Mouse (Mus musculus) thymus, adult 18-20 months (tissue): ENCODE measurements around the gene Megf8.
A peak's percentile ranks its signal among the peaks of the same experiment; 100 is the strongest.

Experiments used
- DNase-seq, 2 experiments: peaks; one replicate each; pipeline ENCODE4 v3.0.0; 2022; ENCODE audit warnings: mixed read lengths in 2 of 2

Gene Megf8

DNA sequence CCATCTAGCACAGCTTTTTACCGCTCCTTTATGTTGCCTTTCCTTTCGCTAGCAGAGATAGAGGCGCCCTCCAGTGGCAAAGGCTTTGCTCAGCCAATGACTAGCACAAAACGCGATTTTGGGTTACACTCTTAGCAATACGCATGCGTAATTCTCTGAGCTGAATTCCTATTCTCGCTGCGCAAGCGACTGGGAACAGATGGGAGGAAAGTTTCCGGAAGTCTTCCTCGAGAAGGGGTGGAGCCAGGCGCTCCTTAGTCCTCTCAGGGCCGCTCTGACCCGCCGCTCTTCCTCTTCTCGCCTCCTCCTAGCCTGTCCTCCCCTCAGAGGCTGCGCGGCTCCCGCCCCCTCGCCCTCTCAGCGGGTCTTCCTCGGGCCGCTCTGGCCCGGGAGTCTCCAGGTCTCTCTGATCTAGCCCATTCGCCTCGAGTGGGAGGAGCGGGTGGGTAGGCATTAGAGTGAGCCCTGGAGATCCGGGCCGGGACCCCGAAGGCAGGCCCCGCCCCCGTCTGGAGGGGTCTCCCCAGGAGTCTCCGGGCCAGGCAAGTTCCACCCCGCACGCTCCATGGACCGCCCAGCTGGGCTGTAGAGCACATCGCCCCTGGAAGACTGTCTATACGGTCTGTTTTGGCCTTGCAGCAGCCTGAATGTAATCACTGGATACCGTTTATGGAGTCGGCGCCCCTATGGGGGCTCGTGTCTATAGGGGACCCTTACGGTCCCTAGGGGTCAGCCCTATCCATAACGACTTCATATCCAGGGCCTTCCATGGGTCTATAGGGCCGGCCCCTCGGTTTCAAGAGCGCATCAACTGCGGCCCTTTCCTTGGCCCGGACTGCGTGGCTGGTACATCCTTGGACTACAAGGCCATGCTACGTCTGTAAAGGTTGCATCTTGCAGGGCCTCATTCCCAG lies at the start of gene Megf8:
Gene Megf8, plus strand, starts transcription at position 633 of the 914 bp plus-strand sequence.
- peak; percentile 77 to 87 for DNase-seq

DNA sequence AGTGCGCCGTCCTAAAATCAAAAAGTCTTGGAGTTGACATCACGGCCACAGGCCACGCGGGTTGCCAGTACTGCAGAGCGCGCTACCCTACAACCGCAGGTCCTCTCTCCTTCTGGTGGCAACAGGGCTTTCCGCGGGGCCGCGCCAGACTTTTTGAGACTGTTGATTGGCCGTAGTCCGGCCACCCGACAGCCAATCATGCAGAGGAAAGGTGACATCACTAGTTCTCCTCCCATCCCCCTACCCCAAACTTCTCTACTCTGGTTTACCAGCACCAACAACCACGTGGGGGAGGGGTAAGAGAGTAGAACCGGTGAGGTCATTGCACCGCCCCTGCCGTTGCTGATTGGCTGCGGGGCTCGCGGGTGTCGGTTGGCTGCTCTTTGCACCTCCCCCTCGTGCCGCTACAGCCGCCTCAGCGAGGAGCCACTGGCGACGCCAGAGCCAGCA lies 49.6 kb upstream of the Megf8 start, which contains the start of gene Cic:
Gene Cic, plus strand, starts transcription at position 404 of the 450 bp plus-strand sequence.
- peak; percentile 96 to 99 for DNase-seq

DNA sequence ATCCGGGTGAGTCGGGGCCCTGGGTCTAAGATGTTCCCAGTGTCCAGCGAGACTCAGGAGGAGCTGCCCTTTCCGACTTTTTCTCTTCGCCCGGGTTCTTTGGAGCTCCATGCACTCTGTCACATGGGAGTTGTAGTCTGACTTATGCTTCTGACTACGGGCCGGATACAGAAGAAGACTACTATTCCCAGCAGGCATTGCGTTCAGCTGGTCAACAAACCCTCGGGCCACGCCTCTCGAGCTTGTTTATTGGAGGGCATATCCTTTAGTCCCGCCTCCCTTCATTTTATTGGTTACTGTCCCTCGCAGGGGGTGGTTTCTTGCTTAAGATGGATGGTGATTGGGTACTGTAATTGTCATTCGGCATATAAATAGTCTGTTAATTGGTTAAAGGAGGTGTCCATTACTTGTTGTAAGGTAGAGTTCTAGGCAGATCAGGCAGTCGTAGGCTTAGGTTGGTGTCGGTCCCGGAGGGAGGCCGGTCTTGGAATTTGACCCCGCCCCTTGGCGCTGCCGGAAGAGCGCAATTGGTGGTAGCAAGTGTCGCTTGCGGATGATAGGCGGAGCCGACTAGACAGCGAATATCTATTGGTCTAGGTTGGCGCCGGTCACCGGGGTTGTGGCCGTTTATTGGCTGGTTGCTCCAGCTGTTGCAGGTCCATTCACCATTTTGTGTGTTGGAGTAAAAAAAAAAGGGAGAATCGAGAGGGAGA lies 49.1 kb upstream of the Megf8 start:
- DNase-seq = peak; percentile 99 to 100

DNA sequence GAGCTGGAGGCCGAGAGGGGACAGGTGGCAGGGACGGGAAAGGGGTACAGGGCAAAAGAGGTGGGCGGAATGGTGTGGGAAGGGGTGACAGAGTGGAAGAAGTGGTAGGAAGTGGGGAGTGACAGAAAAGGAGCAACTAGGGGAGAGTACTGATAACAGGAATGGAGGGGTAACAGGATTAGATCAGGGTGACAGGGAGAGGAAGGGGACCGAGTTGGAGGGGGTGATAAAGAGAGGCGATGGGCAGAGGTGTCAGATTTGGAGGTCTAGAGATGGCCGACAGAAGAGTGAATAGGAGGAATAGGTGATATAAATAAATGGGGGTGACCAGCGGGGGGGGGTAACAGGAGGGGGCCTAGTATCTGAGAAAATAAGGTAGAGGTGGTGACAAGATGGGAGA lies 48.4 kb upstream of the Megf8 start:
- DNase-seq = no peak

DNA sequence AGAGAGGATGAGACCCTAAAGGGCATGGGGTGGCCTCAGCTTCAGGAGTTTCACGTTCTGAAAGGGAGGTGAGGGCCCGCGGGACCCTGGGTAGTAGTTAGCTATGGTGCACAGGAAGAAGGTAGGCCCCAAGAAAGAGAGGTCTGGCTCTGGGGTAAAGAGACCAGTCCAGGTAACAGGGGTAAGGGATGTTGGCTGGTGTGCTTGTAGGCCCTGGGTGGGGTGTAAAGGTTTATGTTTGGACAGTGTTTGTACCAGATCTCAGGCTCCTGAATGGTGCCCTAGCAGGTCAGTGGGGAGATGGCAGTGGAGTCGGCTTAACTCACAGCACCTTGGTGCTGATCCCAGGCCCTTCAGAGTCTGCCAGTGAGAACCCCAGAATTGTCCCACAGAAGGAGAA lies 47.9 kb upstream of the Megf8 start:
- DNase-seq = peak in 1 of 2 experiments; percentile 39

DNA sequence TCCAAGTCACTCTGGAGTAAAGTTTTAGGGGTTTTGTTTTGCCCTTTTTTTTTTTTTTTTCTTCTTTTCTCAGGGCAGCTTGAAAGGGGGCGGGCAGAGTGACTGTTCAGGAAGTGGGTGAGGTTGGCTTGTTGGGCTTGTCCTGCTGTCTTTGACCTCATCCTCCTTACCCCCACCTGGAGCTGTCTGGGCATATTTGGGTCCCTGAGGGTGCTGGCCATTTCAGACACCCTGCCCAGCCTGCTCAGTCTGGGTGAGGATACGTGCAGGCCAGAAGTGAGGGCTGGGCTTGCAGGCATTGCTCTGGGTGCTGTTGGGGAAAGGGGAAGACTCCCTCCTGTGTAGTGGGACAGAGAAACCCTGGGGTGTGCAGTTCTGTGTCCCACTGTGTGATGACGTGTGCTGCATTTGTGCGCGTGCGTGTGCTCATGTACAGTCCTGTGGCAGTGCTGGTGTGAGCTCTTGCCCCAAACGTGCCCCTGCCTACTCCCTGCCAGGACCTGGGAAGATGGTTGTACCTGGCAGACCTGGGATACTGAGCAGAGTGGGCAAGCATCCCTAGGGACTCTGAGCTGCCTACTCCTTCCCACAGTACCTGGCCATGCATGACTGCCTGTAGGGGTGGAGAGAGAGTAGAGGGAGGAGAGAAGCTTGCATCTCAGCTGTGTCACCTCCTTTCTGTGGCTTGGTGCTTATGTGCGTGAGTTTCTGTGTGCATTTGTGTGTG lies 47.3 kb upstream of the Megf8 start:
- DNase-seq = peak in 1 of 2 experiments; percentile 49

DNA sequence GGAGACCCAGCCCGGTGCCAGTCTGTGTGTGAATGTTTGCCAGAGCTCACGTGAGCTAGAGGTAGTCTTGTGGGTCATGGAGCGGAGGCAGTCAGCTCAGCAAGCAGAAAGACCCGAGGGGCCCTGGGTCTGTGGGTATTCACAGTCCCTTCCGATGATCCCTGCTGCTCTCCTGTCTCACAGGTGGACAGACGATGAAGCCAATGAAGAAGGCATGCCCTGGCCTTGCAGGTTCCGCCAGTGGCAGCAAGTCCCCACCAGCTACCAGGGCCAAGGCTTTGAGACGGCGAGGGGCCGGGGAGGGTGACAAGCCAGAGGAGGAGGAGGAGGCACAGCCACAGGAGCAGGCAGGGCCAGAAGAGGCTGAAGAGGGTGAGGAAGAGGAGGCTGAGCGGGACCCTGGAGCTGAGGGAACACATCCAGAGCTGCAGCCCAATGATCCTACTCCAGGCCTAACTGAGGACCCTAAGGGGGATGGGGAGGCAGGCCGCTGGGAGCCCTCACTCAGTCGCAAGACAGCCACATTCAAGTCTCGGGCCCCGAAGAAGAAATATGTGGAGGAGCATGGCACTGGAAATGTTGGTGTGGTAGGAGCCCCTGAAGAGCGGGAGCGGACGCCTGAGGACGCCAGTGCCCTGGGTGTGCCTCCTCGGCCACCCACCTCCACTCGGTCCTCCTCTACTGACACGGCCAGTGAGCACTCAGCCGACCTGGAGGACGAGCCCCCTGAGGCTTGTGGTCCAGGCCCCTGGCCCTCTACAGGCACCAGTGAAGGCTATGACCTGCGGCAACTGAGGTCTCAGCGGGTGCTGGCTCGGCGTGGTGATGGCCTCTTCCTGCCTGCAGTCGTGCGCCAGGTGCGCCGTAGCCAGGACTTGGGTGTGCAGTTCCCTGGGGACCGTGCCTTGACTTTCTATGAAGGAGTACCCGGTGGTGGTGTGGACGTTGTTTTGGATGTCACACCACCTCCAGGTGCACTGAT lies 46.0 kb upstream of the Megf8 start:
- peak in 1 of 2 experiments; percentile 16 for DNase-seq

DNA sequence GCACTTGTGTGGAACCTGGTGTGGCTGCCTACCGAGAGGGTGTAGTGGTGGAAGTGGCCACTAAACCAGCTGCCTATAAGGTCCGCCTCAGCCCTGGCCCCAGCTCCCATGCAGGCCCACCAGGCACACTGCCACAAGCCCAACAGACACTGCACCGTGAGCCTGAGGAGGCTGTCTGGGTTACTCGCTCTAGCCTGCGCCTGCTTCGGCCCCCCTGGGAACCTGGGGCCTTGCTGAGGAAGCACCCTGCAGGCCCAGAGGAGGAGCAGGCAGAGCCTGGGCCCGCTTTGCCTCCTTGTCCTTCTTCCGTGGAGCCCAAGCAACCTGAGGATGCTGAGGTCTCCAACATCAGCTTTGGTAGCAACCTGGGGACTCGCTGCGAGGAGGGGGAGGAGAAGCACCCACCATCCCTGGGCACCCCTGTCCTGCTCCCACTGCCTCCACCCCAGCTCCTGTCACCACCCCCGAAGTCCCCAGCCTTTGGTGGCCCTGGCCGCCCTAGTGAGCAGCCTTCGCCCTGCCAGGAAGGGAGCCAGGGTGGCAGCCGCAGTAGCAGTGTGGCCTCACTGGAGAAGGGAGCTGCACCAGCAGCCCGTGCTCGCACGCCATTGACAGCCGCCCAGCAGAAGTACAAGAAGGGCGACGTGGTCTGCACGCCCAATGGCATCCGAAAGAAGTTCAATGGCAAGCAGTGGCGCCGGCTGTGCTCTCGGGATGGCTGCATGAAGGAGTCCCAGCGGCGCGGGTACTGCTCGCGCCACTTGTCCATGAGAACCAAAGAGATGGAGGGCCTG lies 45.1 kb upstream of the Megf8 start:
- DNase-seq = peak in 1 of 2 experiments; percentile 18

DNA sequence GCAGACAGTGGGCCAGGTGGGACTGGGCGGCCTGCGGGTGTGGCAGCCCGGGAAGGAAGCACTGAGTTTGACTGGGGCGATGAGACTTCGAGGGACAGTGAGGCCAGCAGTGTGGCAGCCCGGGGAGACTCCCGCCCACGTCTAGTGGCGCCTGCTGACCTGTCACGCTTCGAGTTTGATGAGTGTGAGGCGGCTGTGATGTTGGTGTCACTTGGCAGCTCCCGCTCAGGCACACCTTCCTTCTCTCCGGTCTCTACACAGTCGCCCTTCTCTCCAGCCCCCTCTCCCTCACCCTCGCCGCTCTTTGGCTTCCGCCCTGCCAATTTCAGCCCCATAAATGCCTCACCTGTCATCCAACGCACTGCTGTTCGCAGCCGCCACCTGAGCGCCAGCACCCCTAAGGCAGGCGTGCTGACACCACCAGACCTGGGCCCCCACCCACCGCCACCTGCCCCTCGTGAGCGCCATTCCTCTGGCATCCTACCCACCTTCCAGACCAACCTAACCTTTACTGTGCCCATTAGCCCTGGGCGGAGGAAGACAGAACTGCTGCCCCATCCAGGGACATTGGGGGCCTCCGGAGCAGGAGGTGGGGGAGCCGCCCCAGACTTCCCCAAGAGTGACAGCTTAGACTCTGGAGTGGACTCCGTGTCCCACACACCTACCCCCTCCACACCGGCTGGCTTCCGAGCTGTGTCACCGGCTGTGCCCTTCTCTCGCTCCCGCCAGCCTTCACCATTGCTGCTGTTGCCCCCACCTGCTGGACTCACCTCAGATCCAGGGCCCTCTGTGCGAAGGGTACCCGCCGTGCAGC lies 44.3 kb upstream of the Megf8 start:
- peak in 1 of 2 experiments; percentile 16 for DNase-seq

DNA sequence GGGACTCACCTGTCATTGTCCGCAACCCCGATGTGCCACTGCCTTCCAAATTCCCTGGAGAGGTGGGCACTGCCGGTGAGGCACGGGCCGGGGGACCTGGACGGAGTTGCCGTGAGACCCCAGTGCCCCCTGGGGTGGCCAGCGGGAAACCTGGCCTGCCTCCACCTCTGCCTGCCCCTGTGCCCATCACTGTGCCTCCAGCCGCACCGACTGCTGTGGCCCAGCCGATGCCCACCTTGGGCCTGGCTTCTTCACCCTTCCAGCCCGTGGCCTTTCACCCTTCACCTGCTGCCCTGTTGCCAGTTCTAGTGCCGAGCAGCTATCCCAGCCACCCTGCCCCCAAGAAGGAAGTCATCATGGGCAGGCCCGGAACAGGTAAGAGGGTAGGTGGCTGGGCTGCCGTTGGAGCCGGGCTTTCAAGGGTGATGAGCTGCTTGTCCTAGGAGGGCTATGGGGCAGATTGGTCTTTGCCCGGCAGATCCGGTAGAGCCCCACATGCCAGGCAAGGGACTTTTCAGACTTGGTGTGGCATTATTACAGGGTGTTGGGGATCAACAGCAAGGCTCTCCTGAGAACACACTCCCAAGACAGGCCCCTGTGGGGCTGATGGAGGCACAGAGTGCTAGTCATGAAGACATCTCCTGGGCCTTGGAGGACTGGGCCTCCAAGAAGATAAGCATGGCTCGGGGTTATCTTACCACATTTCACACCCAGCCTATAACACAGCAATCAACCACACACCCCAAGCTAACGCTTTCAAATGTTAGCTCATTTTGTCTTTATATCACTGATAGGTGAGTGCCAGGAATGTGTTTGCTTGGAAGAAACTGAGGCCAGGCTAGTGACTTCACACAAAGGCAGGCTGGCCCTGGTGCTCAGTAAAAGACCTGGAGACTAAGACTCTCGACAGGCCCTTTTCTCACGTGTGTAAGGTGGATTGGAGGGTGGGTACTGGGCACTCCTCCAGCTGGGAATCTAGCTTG lies 43.4 kb upstream of the Megf8 start:
- no peak for DNase-seq

DNA sequence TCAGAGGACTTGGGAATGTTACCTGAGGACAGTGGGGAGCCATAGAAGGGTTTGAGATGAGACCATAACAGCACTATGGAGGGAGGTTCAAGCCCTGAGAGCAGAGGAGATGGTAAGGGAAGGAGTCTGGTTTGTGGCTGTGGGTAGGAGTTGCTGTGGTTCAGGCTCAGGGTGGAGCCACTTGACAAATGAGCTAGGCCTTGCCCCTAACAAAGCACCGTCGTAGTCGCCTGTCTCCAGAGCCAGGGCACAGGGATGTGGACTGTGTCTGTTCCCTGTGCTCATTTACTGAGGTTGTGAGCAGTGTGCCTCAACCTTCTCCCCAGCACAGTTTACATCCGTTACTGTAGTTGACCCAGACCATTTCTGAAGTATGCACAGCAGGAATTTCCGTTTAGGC lies 42.4 kb upstream of the Megf8 start:
- DNase-seq = peak in 1 of 2 experiments; percentile 24

DNA sequence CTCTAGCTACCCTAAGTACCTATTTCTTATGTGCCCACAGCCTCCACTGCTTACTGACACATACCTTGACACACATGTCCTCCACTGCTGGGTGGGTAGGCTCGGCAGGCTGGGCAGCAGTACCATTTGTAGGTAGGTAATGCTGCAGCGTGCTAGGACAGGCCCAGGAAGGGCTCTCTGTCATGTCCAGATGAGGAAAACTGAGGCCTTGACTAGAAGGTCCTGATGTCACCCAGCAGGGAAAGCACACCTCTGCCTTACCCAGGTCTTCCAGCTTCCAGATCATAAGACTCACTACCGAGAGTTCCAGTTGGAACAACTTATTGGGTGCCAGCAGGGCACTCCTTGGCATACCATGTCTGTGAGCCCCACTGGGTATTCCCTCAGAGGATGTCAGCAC lies 42.0 kb upstream of the Megf8 start:
- DNase-seq = no peak

DNA sequence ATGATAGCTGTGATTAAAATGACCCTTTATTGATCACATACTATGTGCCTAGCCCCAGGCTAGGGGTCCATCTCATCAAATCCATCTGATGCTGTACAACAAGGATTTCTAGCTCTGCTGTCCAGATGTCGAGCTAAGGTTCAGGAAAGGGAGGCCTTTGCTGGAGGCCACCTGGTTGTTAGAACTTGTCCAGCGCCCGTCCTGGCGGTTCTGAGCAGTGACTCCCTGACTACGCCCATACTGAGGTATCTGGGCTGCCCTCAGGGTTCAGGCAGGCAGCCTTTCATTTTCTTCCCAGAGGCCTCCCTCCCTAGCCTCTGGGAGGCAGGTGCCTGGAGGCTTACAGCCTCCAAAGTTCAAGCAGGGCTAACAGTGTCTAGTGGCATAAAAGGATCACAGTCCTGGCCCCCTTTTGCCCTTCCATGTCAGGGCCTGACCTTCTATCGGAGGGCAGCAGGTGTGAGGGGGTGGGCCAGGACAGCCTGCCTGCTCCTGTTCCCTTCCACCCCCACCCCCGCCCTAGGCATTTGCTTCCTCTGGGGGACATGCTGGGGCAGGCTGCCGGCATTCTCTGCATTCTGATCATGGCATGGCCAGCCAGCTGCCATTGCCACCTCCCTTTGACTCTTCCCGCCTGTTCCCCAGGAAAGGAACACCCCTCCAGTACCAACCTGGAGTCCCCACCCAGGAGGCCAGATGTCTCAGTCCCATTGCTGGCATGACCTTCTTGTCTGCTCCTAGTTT lies 41.2 kb upstream of the Megf8 start:
- DNase-seq = peak in 1 of 2 experiments; percentile 10

DNA sequence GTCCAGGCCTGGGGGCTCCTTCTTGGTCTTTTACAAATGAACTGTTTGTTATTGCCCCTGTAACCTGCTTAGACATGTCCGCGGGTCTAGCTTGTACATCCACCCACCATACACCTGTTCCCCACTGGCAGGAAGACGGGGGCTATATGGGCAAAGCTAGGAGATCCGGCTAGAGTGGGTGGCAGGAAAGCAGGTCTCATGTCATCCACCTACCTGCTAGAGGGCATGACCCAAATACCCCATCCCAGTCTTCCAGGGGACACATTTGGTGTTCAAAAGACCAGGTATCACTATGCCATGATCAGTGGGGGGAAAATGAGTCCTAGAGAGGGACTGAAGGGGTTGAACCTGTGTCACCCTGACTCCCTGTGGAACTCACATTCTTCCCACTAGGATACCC lies 39.6 kb upstream of the Megf8 start:
- peak in 1 of 2 experiments; percentile 32 for DNase-seq

DNA sequence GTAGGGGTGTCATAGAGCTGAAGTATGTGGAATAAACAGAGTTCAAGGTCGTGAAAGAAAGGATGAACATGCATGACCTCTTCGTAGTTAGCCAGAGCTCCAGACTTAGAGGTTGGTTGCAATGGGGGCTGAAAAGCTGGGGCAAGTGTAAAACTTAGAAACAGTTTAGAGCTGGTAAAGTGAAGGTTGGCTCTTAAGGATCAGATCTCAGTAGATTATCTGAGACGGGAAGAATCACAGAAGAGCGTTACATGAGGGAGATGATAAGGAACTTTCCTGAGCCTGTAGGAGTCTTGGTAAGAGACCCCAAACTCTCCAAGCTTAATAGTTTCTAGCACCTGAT lies 39.0 kb upstream of the Megf8 start:
- no peak for DNase-seq

DNA sequence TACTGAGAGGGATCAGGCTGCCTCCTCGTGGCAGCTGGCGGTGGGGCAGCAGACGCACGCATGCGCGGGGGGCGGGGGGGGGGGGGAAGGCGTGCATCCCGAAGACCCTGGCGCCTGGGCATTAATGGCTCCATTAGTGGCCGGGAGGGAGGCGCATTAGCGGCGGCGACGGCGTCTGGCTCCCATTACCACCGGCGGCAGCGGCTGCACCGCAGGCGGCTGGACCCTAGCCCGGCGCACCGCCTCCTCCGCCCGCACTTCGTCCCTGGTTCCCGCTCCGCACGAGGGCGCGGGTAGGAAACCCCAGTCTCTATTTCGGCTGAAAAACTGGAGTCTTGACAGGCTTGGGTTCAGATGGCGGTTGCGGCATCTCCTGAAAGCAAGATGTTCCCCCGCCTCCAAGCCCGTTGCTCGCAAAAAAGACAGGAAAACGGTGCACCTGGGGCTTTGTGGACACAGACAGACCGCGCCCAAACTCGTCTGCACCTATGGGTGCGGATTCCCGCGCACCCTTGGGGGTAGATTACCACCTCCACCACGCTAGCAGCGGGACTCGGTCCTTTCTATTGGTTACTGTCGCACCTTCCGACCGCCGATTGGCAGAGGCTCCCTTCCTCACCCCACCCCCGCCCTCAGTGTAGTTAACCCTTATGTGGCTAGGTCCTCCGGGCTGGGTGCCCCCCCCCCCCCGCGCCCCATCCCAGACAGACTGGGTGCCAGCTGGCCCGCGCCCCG lies 38.5 kb upstream of the Megf8 start:
- DNase-seq = peak; percentile 89 to 96
